Mouse (Mus musculus): ENCODE data around the gene Dhx58. TPM values are rescaled to one million over a fixed set of nuclear protein-coding genes. Genes with fewer than 3 reads are reported as not detected.

Dhx58 gene
- total and polyA plus RNA-seq, 2 experiments from 2014 or later: 1.8 to 3.8 TPM

DNA sequence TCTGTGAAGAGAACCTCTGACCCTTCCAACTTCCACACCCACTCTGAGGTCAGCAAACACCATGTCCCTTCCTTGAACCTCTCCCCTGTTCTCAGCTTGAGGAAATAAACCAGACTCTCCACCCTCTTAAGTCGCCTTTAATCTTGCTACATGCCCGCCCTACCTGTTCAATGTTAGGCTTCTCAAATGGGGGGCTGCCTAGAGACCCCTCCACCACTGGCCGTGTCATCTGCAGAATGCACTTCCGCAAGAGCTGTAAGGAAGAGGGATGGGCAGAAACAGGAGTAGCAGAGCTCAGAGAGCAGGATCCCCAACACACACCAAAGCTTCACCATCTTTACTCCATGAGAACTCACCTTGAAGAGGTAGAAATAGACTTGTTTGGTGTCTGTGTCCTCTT lies 6.9 kb upstream of the Dhx58 start:
- H3K9me3 ChIP-seq (ENCODE audit: low read length): no peaks in the 10 kb centered on the region
- no peaks in the 10 kb centered on the region for H3K27me3 ChIP-seq (ENCODE audit: insufficient read depth, low read length)
- DNase-seq (ENCODE audit: low spot score) (no peak), ATAC-seq (ENCODE audit: low FRiP score) (no peak)
- TF ChIP-seq CTCF (IDR thresholded peaks at IDR 0.05): no peak
- 97% methylated on average over 4 of the region's 4 CpGs for WGBS
- peak overlapping the region; percentile 95 for H3K4me3 ChIP-seq (ENCODE audit: low read depth, low read length)
- H3K4me2 ChIP-seq (ENCODE audit: low read depth, low read length, poor library complexity, severe bottlenecking): peak overlapping the region; percentile 83
- H3K36me3 ChIP-seq (ENCODE audit: insufficient read depth, low read length): peaks cover 44% of the 10 kb centered on the region
- H3K4me1 ChIP-seq (ENCODE audit: insufficient read depth, low read length): peaks cover 8% of the 10 kb centered on the region; the same call in 1 of the 2 replicates
- H3K9ac ChIP-seq (replicated peaks; ENCODE audit: low read length, poor library complexity, severe bottlenecking): 0 out of 2 replicates have a peak overlapping the region, but pooled peaks have one; percentile 97
- H3K27ac ChIP-seq (ENCODE audit: low read depth, low read length): no peak overlapping the region

DNA sequence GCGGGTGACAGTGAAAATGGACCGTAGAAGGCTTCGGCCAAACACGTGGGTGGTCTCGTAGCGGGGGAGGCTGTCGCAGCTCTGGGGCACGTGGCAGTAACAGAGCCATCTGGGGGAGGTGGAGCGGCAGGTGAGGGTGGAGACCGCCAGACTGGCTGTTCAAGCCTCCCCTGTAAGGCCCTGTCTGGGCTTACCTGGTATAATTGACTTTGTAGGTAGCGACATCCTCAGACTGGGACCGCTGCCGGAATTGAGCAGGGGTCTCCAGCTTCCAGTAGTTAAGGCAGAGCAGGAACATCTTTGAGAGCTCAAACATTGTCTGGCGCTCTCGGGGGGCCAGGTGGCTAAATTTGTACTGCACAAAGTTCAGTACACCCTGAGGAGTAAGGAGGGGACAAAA lies 6.5 kb upstream of the Dhx58 start:
- H3K36me3 ChIP-seq (ENCODE audit: insufficient read depth, low read length): peaks cover 45% of the 10 kb centered on the region
- WGBS: 94% methylated on average over 13 of the region's 15 CpGs
- H3K4me1 ChIP-seq (ENCODE audit: insufficient read depth, low read length): peaks cover 8% of the 10 kb centered on the region; the same call in 1 of the 2 replicates
- H3K4me2 ChIP-seq (ENCODE audit: low read depth, low read length, poor library complexity, severe bottlenecking): no peak overlapping the region
- H3K27me3 ChIP-seq (ENCODE audit: insufficient read depth, low read length): no peaks in the 10 kb centered on the region
- H3K9me3 ChIP-seq (ENCODE audit: low read length): no peaks in the 10 kb centered on the region
- DNase-seq (ENCODE audit: low spot score) (no peak), ATAC-seq (ENCODE audit: low FRiP score) (no peak)
- no peak overlapping the region for H3K4me3 ChIP-seq (ENCODE audit: low read depth, low read length)
- TF ChIP-seq CTCF (IDR thresholded peaks at IDR 0.05): no peak
- H3K27ac ChIP-seq (ENCODE audit: low read depth, low read length): no peak overlapping the region
- no peak overlapping the region for H3K9ac ChIP-seq (replicated peaks; ENCODE audit: low read length, poor library complexity, severe bottlenecking)

- TF ChIP-seq CTCF (IDR thresholded peaks at IDR 0.05): no peak
- Histone ChIP-seq H3K9me3 (ENCODE audit: low read length) (no peaks in the 10 kb centered on the region), H3K36me3 (ENCODE audit: insufficient read depth, low read length) (peaks cover 54% of the 10 kb centered on the region), H3K9ac (replicated peaks; ENCODE audit: low read length, poor library complexity, severe bottlenecking) (no peak overlapping the region), H3K4me1 (ENCODE audit: insufficient read depth, low read length) (peaks cover 8% of the 10 kb centered on the region; the same call in 1 of the 2 replicates), H3K27ac (ENCODE audit: low read depth, low read length) (no peak overlapping the region), H3K4me2 (ENCODE audit: low read depth, low read length, poor library complexity, severe bottlenecking) (no peak overlapping the region), H3K4me3 (ENCODE audit: low read depth, low read length) (no peak overlapping the region), H3K27me3 (ENCODE audit: insufficient read depth, low read length) (no peaks in the 10 kb centered on the region)
- 95% methylated on average over 9 of the region's 9 CpGs for WGBS
- DNase-seq (ENCODE audit: low spot score) (no peak), ATAC-seq (ENCODE audit: low FRiP score) (no peak)
Measured at GRCm38 (mm10) chr11:100709201-100709810, 5.2 kb upstream of the Dhx58 start.

- no peak for DNase-seq (ENCODE audit: low spot score)
- WGBS: 93% methylated on average over 23 of the region's 23 CpGs
- no peak overlapping the region for H3K27ac ChIP-seq (ENCODE audit: low read depth, low read length)
- ATAC-seq (ENCODE audit: low FRiP score): no peak
- H3K36me3 ChIP-seq (ENCODE audit: insufficient read depth, low read length): peaks cover 53% of the 10 kb centered on the region
- H3K4me3 ChIP-seq (ENCODE audit: low read depth, low read length): no peak overlapping the region
- no peak for TF ChIP-seq CTCF (IDR thresholded peaks at IDR 0.05)
- H3K9ac ChIP-seq (replicated peaks; ENCODE audit: low read length, poor library complexity, severe bottlenecking): no peak overlapping the region
- no peaks in the 10 kb centered on the region for H3K9me3 ChIP-seq (ENCODE audit: low read length)
- H3K4me1 ChIP-seq (ENCODE audit: insufficient read depth, low read length): no peaks in the 10 kb centered on the region
- no peak overlapping the region for H3K4me2 ChIP-seq (ENCODE audit: low read depth, low read length, poor library complexity, severe bottlenecking)
- H3K27me3 ChIP-seq (ENCODE audit: insufficient read depth, low read length): no peaks in the 10 kb centered on the region
Measured at GRCm38 (mm10) chr11:100705095-100705747, 1.1 kb upstream of the Dhx58 start.

DNA sequence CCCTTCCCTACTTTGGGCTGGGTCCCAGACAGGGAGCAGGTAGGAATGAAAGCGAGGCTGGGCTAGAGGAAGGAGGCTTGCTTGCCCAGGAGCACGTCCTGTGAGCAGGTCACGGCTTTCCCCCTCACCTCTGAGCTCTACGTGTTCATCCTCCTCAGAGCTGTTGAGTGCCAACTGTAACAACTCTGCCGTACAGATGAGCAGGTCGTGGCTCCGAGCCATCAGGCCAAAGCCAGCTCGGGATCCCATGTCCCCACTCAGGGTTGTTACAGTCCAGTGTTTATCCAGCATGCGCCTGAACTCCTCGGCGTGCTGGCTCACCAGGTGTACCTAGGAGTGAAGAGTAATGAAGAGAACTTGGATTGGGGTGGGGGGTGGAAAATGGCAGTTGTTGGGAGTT lies 705 bp downstream of the Dhx58 start:
- H3K4me3 ChIP-seq (ENCODE audit: low read depth, low read length): no peak overlapping the region
- no peak for TF ChIP-seq CTCF (IDR thresholded peaks at IDR 0.05)
- no peak for ATAC-seq (ENCODE audit: low FRiP score)
- WGBS: 71% methylated on average over 11 of the region's 11 CpGs
- no peaks in the 10 kb centered on the region for H3K9me3 ChIP-seq (ENCODE audit: low read length)
- no peak overlapping the region for H3K4me2 ChIP-seq (ENCODE audit: low read depth, low read length, poor library complexity, severe bottlenecking)
- DNase-seq (ENCODE audit: low spot score): no peak
- no peaks in the 10 kb centered on the region for H3K4me1 ChIP-seq (ENCODE audit: insufficient read depth, low read length)
- H3K36me3 ChIP-seq (ENCODE audit: insufficient read depth, low read length): peaks cover 37% of the 10 kb centered on the region
- no peak overlapping the region for H3K27ac ChIP-seq (ENCODE audit: low read depth, low read length)
- no peaks in the 10 kb centered on the region for H3K27me3 ChIP-seq (ENCODE audit: insufficient read depth, low read length)
- H3K9ac ChIP-seq (replicated peaks; ENCODE audit: low read length, poor library complexity, severe bottlenecking): no peak overlapping the region

DNA sequence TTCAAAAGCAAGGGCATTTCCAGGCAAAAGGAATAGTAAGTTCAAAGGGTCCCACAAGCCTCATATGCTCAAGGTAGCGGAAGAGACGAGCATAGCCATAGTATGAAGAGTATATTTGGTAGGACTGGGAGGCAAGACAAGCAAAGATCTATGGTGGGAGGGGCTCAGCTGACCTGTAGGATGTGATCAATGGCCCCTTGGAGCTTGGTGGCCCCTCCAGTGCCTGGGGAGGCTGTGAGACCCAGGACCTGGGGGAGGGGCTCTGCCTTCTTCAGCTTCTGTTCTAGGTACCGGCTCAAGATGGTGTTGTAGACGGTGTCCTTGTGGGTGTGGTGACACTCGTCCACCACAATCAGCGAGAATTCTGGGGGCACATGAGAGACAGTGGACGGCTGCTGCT lies 1.2 kb downstream of the Dhx58 start:
- Histone ChIP-seq H3K9ac (replicated peaks; ENCODE audit: low read length, poor library complexity, severe bottlenecking) (no peak overlapping the region), H3K27ac (ENCODE audit: low read depth, low read length) (no peak overlapping the region), H3K4me1 (ENCODE audit: insufficient read depth, low read length) (no peaks in the 10 kb centered on the region), H3K27me3 (ENCODE audit: insufficient read depth, low read length) (no peaks in the 10 kb centered on the region), H3K4me2 (ENCODE audit: low read depth, low read length, poor library complexity, severe bottlenecking) (0 out of 2 replicates have a peak overlapping the region, but pooled peaks have one; percentile 15), H3K4me3 (ENCODE audit: low read depth, low read length) (no peak overlapping the region), H3K9me3 (ENCODE audit: low read length) (no peaks in the 10 kb centered on the region), H3K36me3 (ENCODE audit: insufficient read depth, low read length) (peaks cover 33% of the 10 kb centered on the region)
- ATAC-seq (ENCODE audit: low FRiP score) (no peak), DNase-seq (ENCODE audit: low spot score) (no peak)
- 40% methylated on average over 7 of the region's 7 CpGs for WGBS
- TF ChIP-seq CTCF (IDR thresholded peaks at IDR 0.05): no peak
